Mouse (Mus musculus) CD4-positive, CD25-positive, alpha-beta regulatory T cell, adult 4 months (primary cell): ENCODE data around the gene Myo9b. TPM values are rescaled to one million over a fixed set of nuclear protein-coding genes. Genes with fewer than 3 reads are reported as not detected.
A peak's percentile ranks its signal among the peaks of the same experiment; 100 is the strongest.
"Not testable (repeated sequence)": the region's sequence is repeated elsewhere in the genome, so short reads cannot be mapped to it uniquely, and the experiment has no call there.

Source experiments
- ATAC-seq: one replicate; pipeline ENCODE4 v1.8.0; 2017
- polyA plus RNA-seq, 2 experiments: library from polyadenylated mRNA; unstranded; fragments of 100-300 nt; shearing (Covaris generic); gene quantifications; one replicate each; pipeline ENCODE4 v1.2.1; 2017

Gene Myo9b
- 10 to 100 TPM; 13.8 to 16.6 TPM for polyA plus RNA-seq

- peak; percentile 97 for ATAC-seq
These were observed at the start of gene Myo9b, which contains the start of gene Haus8 for GRCm38 (mm10) chr8:71272286-71273150. Myo9b (plus strand) TSS chr8:71272714. Haus8 (minus strand) TSS chr8:71272934.

GRCm38 (mm10) chr8:71224560-71224959, 48.0 kb upstream of the Myo9b start:
- ATAC-seq: no peak

DNA sequence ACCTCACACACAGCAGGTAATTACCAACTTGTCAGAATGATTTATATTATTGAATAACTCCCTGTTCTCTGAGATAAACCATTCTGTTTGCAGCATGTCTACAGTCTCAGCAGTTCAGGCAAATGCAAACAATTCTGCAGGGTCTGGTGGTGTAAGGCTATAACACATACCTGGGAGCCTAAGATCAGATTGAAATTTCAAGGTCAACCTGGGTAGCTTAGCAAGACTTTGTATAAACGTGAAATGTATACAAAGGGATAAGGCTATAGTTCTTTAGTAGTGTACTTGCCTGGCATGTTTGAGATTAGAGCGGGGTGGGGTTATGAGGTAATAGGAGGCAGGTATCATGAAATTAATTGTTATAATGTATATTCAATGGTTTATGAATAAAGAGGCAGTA, 29.8 kb upstream of the Myo9b start:
- no peak for ATAC-seq

DNA sequence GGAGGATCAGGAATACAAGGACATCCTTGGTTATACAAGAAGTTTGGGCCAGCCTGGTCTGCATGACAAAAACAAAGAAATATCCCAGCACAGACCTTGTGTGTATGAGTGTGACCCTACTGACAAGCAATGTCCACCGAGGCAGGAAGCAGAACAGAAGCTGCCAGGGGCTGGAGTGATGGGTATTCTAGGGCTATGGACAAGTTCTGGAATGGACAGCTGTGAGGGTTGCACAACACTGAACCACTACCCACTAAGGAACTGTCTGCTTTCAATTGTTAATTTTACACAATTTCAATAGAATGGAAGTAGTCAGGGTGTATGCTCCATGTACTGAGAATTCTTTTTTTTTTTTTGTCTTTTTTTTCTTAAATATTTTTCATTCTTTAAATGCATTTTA, 24.3 kb upstream of the Myo9b start:
- no peak for ATAC-seq

- no peak for ATAC-seq
These were observed 15.8 kb upstream of the Myo9b start for GRCm38 (mm10) chr8:71256545-71257232.

DNA sequence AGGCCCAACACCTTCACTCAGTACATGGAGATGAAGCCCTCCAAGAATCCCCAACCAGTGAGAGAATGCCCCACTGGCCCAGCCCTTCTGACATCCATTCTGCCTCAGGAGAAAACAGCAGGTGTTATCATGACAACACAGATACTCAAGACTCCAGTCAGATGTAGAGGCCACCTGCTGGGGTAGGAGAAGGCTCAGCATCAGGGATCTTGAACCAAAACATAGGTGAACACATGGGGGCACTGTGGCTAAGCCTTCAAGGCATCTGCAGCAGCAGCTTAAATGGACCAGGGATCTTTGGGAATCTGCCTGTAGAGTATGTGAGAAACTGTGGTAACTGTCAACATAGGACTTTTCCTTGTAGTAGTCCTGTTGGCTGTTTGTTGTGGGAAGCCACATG, 11.3 kb upstream of the Myo9b start:
- no peak for ATAC-seq

- no peak for ATAC-seq
These were observed 4.8 kb upstream of the Myo9b start for GRCm38 (mm10) chr8:71267690-71268089.

GRCm38 (mm10) chr8:71268286-71268685, 4.2 kb upstream of the Myo9b start:
- not testable (repeated sequence) for ATAC-seq

DNA sequence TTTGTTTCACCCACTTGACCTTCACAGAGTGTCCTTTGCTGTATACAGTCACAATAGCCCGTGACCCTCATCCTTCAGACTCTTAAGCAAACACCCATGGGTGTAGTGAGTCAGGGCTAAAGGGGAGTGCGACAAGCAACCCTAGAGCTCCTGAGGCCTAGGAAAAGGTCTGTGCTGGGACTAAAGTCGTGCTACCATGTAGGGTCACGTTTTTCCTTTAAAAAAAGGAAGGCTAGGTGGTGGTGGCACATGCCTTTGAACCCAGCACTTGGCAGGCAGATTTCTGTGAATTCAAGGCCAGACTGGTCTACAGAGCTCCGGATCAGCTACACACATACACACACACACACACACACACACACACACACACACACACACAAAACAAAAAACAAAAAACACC, 884 bp upstream of the Myo9b start:
- ATAC-seq: no peak

DNA sequence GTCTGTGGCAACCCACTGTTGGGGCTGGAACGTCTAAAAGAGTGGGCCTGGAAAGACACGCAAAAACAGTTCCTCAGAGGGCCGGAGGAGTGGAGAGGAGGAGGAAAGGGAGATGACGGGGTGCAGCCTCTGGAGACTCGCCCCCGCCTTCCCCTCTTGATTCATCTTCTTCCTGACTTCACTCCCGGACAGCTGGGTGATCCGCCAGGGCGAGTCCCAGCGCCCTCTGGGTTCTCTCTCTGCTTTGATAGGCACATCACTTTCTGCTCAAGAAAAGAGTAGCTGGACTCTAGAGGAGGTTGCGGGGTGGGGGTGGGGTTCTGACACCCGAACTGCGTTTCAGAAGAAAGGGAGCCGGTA, 617 bp downstream of the Myo9b start:
- ATAC-seq: peak; percentile 2

DNA sequence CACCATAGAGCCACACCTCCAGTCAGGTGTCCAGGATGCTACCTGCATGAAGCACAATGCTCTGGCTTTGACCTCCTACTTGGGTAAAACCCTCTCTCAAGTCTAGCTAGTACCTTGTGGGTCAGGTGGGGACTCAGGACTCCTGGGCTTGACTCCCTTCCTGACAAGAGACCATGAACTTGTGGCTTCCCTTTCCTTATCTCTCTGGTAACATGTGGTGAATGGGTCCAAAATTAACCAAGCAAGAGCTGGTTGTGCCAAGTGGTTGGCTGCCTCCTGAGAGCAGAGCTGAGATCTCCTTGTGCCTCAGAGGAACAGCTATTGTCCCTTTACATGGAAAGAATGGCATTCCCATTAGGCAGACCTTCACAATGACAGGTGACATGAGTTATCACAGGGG, 2.0 kb downstream of the Myo9b start:
- ATAC-seq: no peak

DNA sequence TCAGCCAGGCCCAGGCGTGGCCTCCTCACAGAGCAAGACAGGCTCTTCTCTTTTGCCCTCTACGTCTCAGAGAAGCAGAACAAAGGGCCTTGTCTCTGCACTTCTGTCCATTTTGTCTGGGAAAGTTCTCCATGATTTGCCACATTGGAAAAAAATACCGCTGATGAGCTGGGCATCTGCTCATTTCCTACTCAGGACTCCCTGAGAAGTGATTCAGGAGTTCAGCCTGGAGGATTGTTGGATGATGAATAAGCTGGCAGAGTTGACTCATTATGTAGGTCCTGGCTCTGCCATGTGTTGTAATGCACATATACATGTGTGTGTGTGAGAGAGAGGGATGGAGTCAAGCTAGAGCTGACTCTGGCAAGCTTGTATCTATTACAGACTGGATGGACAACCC, 3.7 kb downstream of the Myo9b start:
- no peak for ATAC-seq

DNA sequence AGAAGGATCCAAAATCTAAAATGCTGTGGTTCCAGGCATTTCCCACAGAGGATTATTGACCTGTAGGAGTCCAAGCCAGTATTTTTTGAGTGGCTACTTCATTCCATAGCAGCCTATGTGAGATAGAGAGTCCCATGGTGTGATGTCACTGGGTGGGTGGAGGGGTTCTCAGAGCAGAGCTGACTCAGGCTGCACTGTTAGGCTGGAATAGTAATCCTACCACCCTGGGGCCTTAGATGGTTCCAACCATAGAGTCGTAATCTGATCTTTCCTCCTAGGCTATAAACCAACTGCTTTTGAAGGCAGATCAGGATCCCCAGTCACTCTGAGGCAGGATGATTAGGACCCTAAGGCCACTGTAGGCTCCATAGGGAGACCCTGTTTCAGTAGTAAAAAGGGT, 6.9 kb downstream of the Myo9b start:
- ATAC-seq: not testable (repeated sequence)

- not testable (repeated sequence) for ATAC-seq
These were observed 9.2 kb downstream of the Myo9b start for GRCm38 (mm10) chr8:71281731-71282130.

GRCm38 (mm10) chr8:71282621-71283020, 10.1 kb downstream of the Myo9b start:
- no peak for ATAC-seq

DNA sequence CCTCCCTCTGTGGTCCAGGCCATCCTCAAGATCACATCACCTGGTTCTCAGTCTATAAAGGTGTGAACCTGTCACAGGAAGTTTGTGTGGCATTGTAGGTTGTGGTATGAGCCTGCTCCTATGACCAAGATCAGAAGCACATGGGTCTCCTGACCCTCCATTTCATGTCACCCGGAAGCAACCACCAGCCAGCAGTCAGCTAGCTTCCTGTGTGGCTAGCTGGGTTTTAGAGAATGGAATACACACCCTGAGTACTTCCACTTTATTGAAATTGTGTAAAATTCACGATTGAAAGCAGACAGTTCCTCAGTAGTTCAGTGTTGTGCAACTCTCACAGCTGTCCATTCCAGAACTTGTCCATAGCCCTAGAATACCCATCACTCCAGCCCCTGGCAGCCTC, 13.7 kb downstream of the Myo9b start:
- peak; percentile 79 for ATAC-seq

DNA sequence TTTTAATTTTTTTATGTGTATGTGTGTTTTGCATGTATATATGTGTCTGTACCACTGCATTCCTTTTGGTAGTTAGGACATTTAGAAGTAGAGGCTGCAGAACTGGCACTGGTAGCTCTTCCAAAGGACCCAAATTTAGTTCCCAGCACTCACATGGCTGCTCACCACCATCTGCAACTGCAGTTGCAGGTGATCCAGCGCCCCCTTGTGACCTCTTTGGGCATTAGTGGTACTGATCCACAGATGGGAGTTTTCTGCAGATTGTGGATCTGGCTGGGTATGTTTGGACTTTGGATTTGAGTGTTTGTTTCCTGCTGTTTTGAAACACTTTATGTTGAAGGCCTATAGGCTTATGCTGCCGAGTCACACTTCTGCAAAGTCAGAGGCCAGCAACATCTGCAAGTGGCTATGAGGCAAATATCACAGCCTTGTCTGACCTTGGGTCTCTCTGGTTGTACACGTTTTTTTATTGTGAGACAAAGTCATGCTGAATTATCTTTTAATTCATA, 16.0 kb downstream of the Myo9b start:
- no peak for ATAC-seq

GRCm38 (mm10) chr8:71289098-71289497, 16.6 kb downstream of the Myo9b start:
- ATAC-seq: no peak

- no peak for ATAC-seq
These were observed 17.7 kb downstream of the Myo9b start for GRCm38 (mm10) chr8:71290211-71290610.

DNA sequence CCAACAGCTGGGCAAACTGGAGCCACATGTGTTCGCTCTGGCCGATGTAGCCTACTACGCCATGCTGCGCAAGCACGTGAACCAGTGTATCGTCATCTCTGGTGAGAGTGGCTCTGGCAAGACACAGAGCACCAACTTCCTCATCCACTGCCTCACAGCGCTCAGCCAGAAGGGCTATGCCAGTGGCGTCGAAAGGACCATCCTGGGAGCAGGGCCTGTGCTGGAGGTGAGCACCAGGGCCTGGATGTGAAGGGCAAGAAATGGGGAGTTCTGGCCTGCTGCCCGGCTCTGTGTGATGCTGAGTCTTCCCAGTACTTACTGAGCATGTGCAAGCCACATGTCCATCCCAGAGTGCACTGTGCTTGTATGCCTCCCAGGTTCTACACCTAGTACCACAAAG, 18.4 kb downstream of the Myo9b start:
- no peak for ATAC-seq

DNA sequence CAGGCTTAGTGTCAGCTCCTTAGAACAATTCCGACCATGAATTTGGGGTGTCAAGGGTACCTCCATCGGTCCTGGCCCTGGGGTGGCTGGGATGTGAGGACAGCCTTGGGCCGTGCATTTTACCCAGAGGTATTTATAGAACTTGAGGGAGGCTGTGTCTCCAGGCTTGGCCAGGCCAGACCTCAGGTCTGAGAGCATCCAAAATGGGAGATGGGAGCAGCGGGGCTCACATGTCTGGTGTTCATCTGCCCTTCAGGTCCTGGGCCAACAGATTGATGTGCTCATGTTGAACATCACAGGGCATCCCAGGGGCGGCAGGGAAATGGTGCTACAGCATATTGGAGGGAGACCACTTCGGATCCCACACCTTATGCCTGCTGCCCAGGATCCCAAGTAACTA, 18.8 kb downstream of the Myo9b start:
- no peak for ATAC-seq

DNA sequence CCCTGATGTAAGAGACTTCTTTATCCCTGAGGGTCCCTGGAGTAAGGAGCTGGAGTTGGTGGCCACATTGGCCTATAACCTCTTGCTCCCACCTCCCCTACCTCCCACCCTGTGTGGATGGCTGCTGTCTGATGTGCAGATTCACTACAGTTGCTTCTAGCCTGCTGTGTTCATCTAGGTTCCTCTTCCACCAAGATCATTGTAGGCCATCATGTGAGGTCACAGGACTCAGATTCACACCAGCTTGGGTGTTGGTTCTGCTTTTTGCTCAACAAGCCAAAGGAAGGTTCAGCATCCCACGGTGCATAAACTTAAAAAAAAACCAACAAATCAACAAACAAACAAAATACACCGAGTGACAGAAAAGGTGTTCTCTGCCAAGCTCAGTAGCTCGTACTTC, 21.4 kb downstream of the Myo9b start:
- ATAC-seq: not testable (repeated sequence)

- no peak for ATAC-seq
These were observed 23.7 kb downstream of the Myo9b start for GRCm38 (mm10) chr8:71296188-71296621.

DNA sequence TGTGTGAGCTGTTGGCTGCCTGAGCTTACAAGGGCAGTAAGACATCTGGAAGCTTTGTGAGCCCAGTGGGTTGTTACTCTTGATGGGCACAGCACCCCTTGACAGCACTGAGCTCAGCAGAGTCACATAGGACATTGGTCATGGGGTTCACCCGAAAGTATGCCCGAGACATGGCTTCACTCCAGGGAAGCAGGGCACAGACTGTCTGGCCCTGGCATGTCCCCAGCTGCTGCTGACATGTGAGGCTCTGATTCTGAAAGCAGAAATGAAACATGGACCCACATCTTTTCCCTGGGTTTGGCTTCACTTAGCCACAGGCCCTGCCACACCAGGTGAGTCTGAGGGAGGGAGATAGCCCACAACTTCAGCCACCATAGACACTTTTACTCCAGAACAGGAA, 24.3 kb downstream of the Myo9b start:
- no peak for ATAC-seq
